Mouse (Mus musculus): Measurements from ENCODE around the gene Cdc42se1. TPM values are rescaled to one million over a fixed set of nuclear protein-coding genes. Genes with fewer than 3 reads are reported as not detected.

Cdc42se1 gene
- total RNA-seq, 1 experiment = 43.2 TPM

GRCm38 (mm10) chr3:95269789-95270188 lies 41.3 kb downstream of the Cdc42se1 start:
- Histone ChIP-seq H3K9me3 (ENCODE audit: control insufficient read depth, insufficient read depth, low read depth, low read length) (no peaks in the 10 kb centered on the region), H3K36me3 (ENCODE audit: control insufficient read depth, insufficient read depth, low read length, poor library complexity, severe bottlenecking) (peaks cover 13% of the 10 kb centered on the region), H3K9ac (ENCODE audit: insufficient read depth, low read depth, low read length, poor library complexity, severe bottlenecking) (peak overlapping the region; percentile 48; the same call in 1 of the 2 replicates), H3K27ac (ENCODE audit: insufficient read depth, low read depth, low read length, poor library complexity, severe bottlenecking) (peak overlapping the region; percentile 24; the same call in 1 of the 2 replicates), H3K4me3 (ENCODE audit: insufficient read depth in 1 of 2, low read depth in 1 of 2, low read length in 2 of 2, poor library complexity in 1 of 2, severe bottlenecking in 1 of 2) (0 out of 4 replicates have a peak overlapping the region, but pooled peaks of 1 of the 2 experiments have one; percentile 5), H3K4me1 (ENCODE audit: control insufficient read depth in 2 of 2, insufficient read depth in 2 of 2, low read length in 2 of 2, poor library complexity in 1 of 2) (peaks cover 9 to 28% of the 10 kb centered on the region in 2 experiments)
- DNase-seq (ENCODE audit: low read depth, low spot score) = no peak
- TF ChIP-seq ZC3H11A (IDR thresholded peaks at IDR 0.05; ENCODE audit: borderline replicate concordance, low read depth, low read length) (no peak), MAFK (IDR thresholded peaks at IDR 0.05; ENCODE audit: insufficient read depth, low read depth, low read length) (no peak), HCFC1 (IDR thresholded peaks at IDR 0.05; ENCODE audit: borderline replicate concordance, insufficient read depth, low read length) (no peak), ZNF384 (IDR thresholded peaks at IDR 0.05; ENCODE audit: low read depth, low read length) (no peak), CHD2 (IDR thresholded peaks at IDR 0.05; ENCODE audit: low read depth, low read length) (no peak)
- in situ Hi-C loops (cut with MboI; ENCODE audit: low sequenced_read_pairs in 2 of 2, unreplicated experiment in 2 of 2) = no loop called here

- peak overlapping the region; percentile 20; the same call in 1 of the 2 replicates for H3K9ac ChIP-seq (ENCODE audit: insufficient read depth, low read depth, low read length, poor library complexity, severe bottlenecking)
- no peaks in the 10 kb centered on the region for H3K9me3 ChIP-seq (ENCODE audit: control insufficient read depth, insufficient read depth, low read depth, low read length)
- peaks cover 11% of the 10 kb centered on the region for H3K36me3 ChIP-seq (ENCODE audit: control insufficient read depth, insufficient read depth, low read length, poor library complexity, severe bottlenecking)
- H3K4me1 ChIP-seq (ENCODE audit: control insufficient read depth in 2 of 2, insufficient read depth in 2 of 2, low read length in 2 of 2, poor library complexity in 1 of 2) = peaks cover 9 to 31% of the 10 kb centered on the region in 2 experiments
- TF ChIP-seq CHD2 (IDR thresholded peaks at IDR 0.05; ENCODE audit: low read depth, low read length) = no peak
- no peak for TF ChIP-seq HCFC1 (IDR thresholded peaks at IDR 0.05; ENCODE audit: borderline replicate concordance, insufficient read depth, low read length)
- TF ChIP-seq ZC3H11A (IDR thresholded peaks at IDR 0.05; ENCODE audit: borderline replicate concordance, low read depth, low read length) = no peak
- no peak for TF ChIP-seq MAFK (IDR thresholded peaks at IDR 0.05; ENCODE audit: insufficient read depth, low read depth, low read length)
- no peak for TF ChIP-seq ZNF384 (IDR thresholded peaks at IDR 0.05; ENCODE audit: low read depth, low read length)
- H3K4me3 ChIP-seq (ENCODE audit: insufficient read depth in 1 of 2, low read depth in 1 of 2, low read length in 2 of 2, poor library complexity in 1 of 2, severe bottlenecking in 1 of 2) = 0 out of 4 replicates have a peak overlapping the region, but pooled peaks of 1 of the 2 experiments have one; percentile 11
- no peak for DNase-seq (ENCODE audit: low read depth, low spot score)
- in situ Hi-C loops (cut with MboI; ENCODE audit: low sequenced_read_pairs in 2 of 2, unreplicated experiment in 2 of 2) = no loop called here
- peak overlapping the region; percentile 56 for H3K27ac ChIP-seq (ENCODE audit: insufficient read depth, low read depth, low read length, poor library complexity, severe bottlenecking)
Measured at GRCm38 (mm10) chr3:95270766-95271364, 42.3 kb downstream of the Cdc42se1 start.

- TF ChIP-seq HCFC1 (IDR thresholded peaks at IDR 0.05; ENCODE audit: borderline replicate concordance, insufficient read depth, low read length) (no peak), ZNF384 (IDR thresholded peaks at IDR 0.05; ENCODE audit: low read depth, low read length) (no peak), ZC3H11A (IDR thresholded peaks at IDR 0.05; ENCODE audit: borderline replicate concordance, low read depth, low read length) (no peak), MAFK (IDR thresholded peaks at IDR 0.05; ENCODE audit: insufficient read depth, low read depth, low read length) (no peak), CHD2 (IDR thresholded peaks at IDR 0.05; ENCODE audit: low read depth, low read length) (no peak)
- Histone ChIP-seq H3K4me3 (ENCODE audit: insufficient read depth in 1 of 2, low read depth in 1 of 2, low read length in 2 of 2, poor library complexity in 1 of 2, severe bottlenecking in 1 of 2) (no peak overlapping the region; a peak in 1 of 4 replicates), H3K4me1 (ENCODE audit: control insufficient read depth in 2 of 2, insufficient read depth in 2 of 2, low read length in 2 of 2, poor library complexity in 1 of 2) (peaks cover 15 to 31% of the 10 kb centered on the region in 2 experiments), H3K9ac (ENCODE audit: insufficient read depth, low read depth, low read length, poor library complexity, severe bottlenecking) (peak overlapping the region; percentile 51; the same call in 1 of the 2 replicates), H3K27ac (ENCODE audit: insufficient read depth, low read depth, low read length, poor library complexity, severe bottlenecking) (peak overlapping the region; percentile 30), H3K36me3 (ENCODE audit: control insufficient read depth, insufficient read depth, low read length, poor library complexity, severe bottlenecking) (peaks cover 3% of the 10 kb centered on the region; the same call in 1 of the 2 replicates), H3K9me3 (ENCODE audit: control insufficient read depth, insufficient read depth, low read depth, low read length) (no peaks in the 10 kb centered on the region)
- in situ Hi-C loops (cut with MboI; ENCODE audit: low sequenced_read_pairs in 2 of 2, unreplicated experiment in 2 of 2) = no loop called here
- DNase-seq (ENCODE audit: low read depth, low spot score) = no peak
Measured at GRCm38 (mm10) chr3:95273471-95273870, 44.9 kb downstream of the Cdc42se1 start.

- Histone ChIP-seq H3K27ac (ENCODE audit: insufficient read depth, low read depth, low read length, poor library complexity, severe bottlenecking) (no peak overlapping the region), H3K4me3 (ENCODE audit: insufficient read depth in 1 of 2, low read depth in 1 of 2, low read length in 2 of 2, poor library complexity in 1 of 2, severe bottlenecking in 1 of 2) (no peak overlapping the region), H3K9ac (ENCODE audit: insufficient read depth, low read depth, low read length, poor library complexity, severe bottlenecking) (no peak overlapping the region), H3K4me1 (ENCODE audit: control insufficient read depth in 2 of 2, insufficient read depth in 2 of 2, low read length in 2 of 2, poor library complexity in 1 of 2) (peaks cover 12 to 24% of the 10 kb centered on the region in 2 experiments), H3K9me3 (ENCODE audit: control insufficient read depth, insufficient read depth, low read depth, low read length) (no peaks in the 10 kb centered on the region), H3K36me3 (ENCODE audit: control insufficient read depth, insufficient read depth, low read length, poor library complexity, severe bottlenecking) (peaks cover 3% of the 10 kb centered on the region; the same call in 1 of the 2 replicates)
- no peak for DNase-seq (ENCODE audit: low read depth, low spot score)
- TF ChIP-seq ZC3H11A (IDR thresholded peaks at IDR 0.05; ENCODE audit: borderline replicate concordance, low read depth, low read length) = no peak
- 0 out of 2 replicates have a peak, but pooled peaks have one; percentile 38 for TF ChIP-seq ZNF384 (IDR thresholded peaks at IDR 0.05; ENCODE audit: low read depth, low read length)
- TF ChIP-seq HCFC1 (IDR thresholded peaks at IDR 0.05; ENCODE audit: borderline replicate concordance, insufficient read depth, low read length) = no peak
- in situ Hi-C loops (cut with MboI; ENCODE audit: low sequenced_read_pairs in 2 of 2, unreplicated experiment in 2 of 2) = no loop called here
Measured at GRCm38 (mm10) chr3:95274453-95274852, 45.9 kb downstream of the Cdc42se1 start.

Measured in ES-E14 (cell line).